Mouse (Mus musculus) left cerebral cortex, adult 8-10 months (tissue): ENCODE data around the gene Arhgdib. TPM values are rescaled to one million over a fixed set of nuclear protein-coding genes. Genes with fewer than 3 reads are reported as not detected.

Experiments
- DNase-seq, 2 experiments: peaks; one replicate each; pipeline ENCODE4 v3.0.0; 2022; ENCODE audit warnings: low spot score in 2 of 2
- total RNA-seq, 4 experiments: library from RNA; stranded (reverse); gene quantifications; 2 replicates each; pipeline ENCODE4 v1.2.4; 2022

Arhgdib gene
- total RNA-seq, 4 experiments from 2014 or later: 16.0 to 24.1 (median 19.6) TPM

GRCm38 (mm10) chr6:136950171-136950570 is 8.5 kb upstream of the Arhgdib start:
- DNase-seq: no peak

GRCm38 (mm10) chr6:136947716-136948115 is 6.0 kb upstream of the Arhgdib start:
- DNase-seq: no peak

- DNase-seq: no peak
Measured at GRCm38 (mm10) chr6:136946943-136947342, 5.2 kb upstream of the Arhgdib start.

- no peak for DNase-seq
Measured at GRCm38 (mm10) chr6:136946241-136946640, 4.5 kb upstream of the Arhgdib start.

GRCm38 (mm10) chr6:136944511-136944910 is 2.8 kb upstream of the Arhgdib start:
- DNase-seq: no peak

- no peak for DNase-seq
Measured at GRCm38 (mm10) chr6:136943392-136943791, 1.7 kb upstream of the Arhgdib start.

- no peak for DNase-seq
Measured at GRCm38 (mm10) chr6:136942280-136942679, 581 bp upstream of the Arhgdib start.

- DNase-seq: no peak
Measured at GRCm38 (mm10) chr6:136940188-136940960, 1.3 kb downstream of the Arhgdib start.

- no peak for DNase-seq
Measured at GRCm38 (mm10) chr6:136939326-136940187, 2.1 kb downstream of the Arhgdib start.

GRCm38 (mm10) chr6:136938331-136939126 is 3.2 kb downstream of the Arhgdib start:
- no peak for DNase-seq

GRCm38 (mm10) chr6:136937117-136937516 is 4.6 kb downstream of the Arhgdib start:
- DNase-seq: no peak

- DNase-seq: no peak
Measured at GRCm38 (mm10) chr6:136936361-136936760, 5.3 kb downstream of the Arhgdib start.

GRCm38 (mm10) chr6:136935233-136935632 is 6.5 kb downstream of the Arhgdib start:
- no peak for DNase-seq

GRCm38 (mm10) chr6:136934068-136934467 is 7.6 kb downstream of the Arhgdib start:
- no peak for DNase-seq

- no peak for DNase-seq
Measured at GRCm38 (mm10) chr6:136931246-136931645, 10.5 kb downstream of the Arhgdib start.

- DNase-seq: no peak
Measured at GRCm38 (mm10) chr6:136930677-136931076, 11.0 kb downstream of the Arhgdib start.

GRCm38 (mm10) chr6:136927626-136928025 is 14.1 kb downstream of the Arhgdib start:
- no peak for DNase-seq

- DNase-seq: no peak
Measured at GRCm38 (mm10) chr6:136925049-136925448, 16.6 kb downstream of the Arhgdib start.

GRCm38 (mm10) chr6:136923532-136923931 is 18.2 kb downstream of the Arhgdib start, which contains the start of gene Pde6h:
Gene Pde6h, plus strand, starts transcription at chr6:136923832.
- no peak for DNase-seq

GRCm38 (mm10) chr6:136922871-136923270 is 18.8 kb downstream of the Arhgdib start:
- DNase-seq: no peak

- DNase-seq: no peak
Measured at GRCm38 (mm10) chr6:136922080-136922479, 19.6 kb downstream of the Arhgdib start, which contains the start of gene Erp27. Gene Erp27, minus strand, starts transcription at chr6:136922180.
